Mouse (Mus musculus) neural tube, embryonic 13.5 days (tissue): ENCODE results near the gene Tbc1d20. TPM values are rescaled to one million over a fixed set of nuclear protein-coding genes. Genes with fewer than 3 reads are reported as not detected.

ENCODE experiments used
- ATAC-seq: fragments of 200-750 bp; cut with Nextera tagmentation; 2 replicates; pipeline ENCODE4 v1.8.0; 2017; ENCODE audit warnings: low read depth, mild to moderate bottlenecking, moderate TSS enrichment, moderate library complexity
- H3K27ac ChIP-seq: fragments of 300-500 bp; sonication (generic); replicated peaks from 2 replicates; pipeline ENCODE4 v1.5.1; 2015; ENCODE audit warnings: moderate library complexity, mild to moderate bottlenecking, inconsistent platforms
- H3K27me3 ChIP-seq: fragments of 300-500 bp; sonication (generic); 2 replicates; pipeline ENCODE4 v1.6.1; 2015; ENCODE audit warnings: mild to moderate bottlenecking, inconsistent platforms
- H3K36me3 ChIP-seq: fragments of 300-500 bp; sonication (generic); 2 replicates; pipeline ENCODE4 v1.6.1; 2015; ENCODE audit warnings: mild to moderate bottlenecking, inconsistent platforms
- H3K4me1 ChIP-seq: fragments of 300-500 bp; sonication (generic); replicated peaks from 2 replicates; pipeline ENCODE4 v1.6.1; 2015; ENCODE audit warnings: inconsistent platforms
- H3K4me2 ChIP-seq: fragments of 300-500 bp; sonication (generic); 2 replicates; pipeline ENCODE4 v1.6.1; 2015; ENCODE audit warnings: inconsistent platforms, mild to moderate bottlenecking, moderate library complexity
- H3K4me3 ChIP-seq: fragments of 300-500 bp; sonication (generic); 2 replicates; pipeline ENCODE4 v1.5.1; 2015; ENCODE audit warnings: mild to moderate bottlenecking, inconsistent platforms
- H3K9ac ChIP-seq: fragments of 300-500 bp; sonication (generic); 2 replicates; pipeline ENCODE4 v1.6.1; 2015; ENCODE audit warnings: moderate library complexity, mild to moderate bottlenecking, inconsistent platforms
- H3K9me3 ChIP-seq: fragments of 300-500 bp; sonication (generic); 2 replicates; pipeline ENCODE4 v1.6.1; 2016; ENCODE audit warnings: inconsistent platforms
- WGBS: fragments of 180-500 bp; shearing (Covaris S2); methylation state at CpG from one replicate; pipeline ENCODE4 v1.1.7; 2015; 5-methylcytosine and 5-hydroxymethylcytosine counted together
- polyA plus RNA-seq: library from polyadenylated mRNA; unstranded; fragments of >200 nt; fragmentation: Nextera tagmentation; extraction: Ambion mirVana; gene quantifications from 2 replicates; pipeline ENCODE4 v1.2.1, GENCODE M21; 2015

Tbc1d20 gene
- polyA plus RNA-seq, 1 experiment from 2014 or later: 31.7 TPM

DNA sequence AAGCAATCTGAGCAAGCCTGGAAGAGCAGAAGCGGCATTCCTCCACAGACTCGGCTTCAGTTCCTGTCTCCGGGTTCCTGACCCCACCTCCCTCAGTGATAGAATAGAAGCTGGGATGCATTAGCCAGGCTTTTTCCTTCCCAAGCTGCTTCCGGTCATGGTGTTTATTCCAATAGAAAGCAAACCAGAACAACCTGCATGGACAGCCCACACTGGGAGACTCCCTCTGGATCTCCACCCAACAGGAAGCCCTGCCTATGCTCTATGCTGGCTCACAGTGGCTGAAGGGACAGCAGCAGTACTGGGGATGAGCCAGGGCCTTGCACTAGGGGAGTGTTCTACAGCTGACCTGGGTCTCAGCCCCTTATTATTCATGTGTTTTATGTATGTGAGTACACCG, 34.4 kb downstream of the Tbc1d20 start:
- no peak overlapping the region for H3K4me3 ChIP-seq
- H3K27me3 ChIP-seq: no peaks in the 10 kb centered on the region
- no peak overlapping the region for H3K4me2 ChIP-seq
- 84% methylated on average over 5 of the region's 5 CpGs for WGBS
- peaks cover 63% of the 10 kb centered on the region for H3K36me3 ChIP-seq
- H3K27ac ChIP-seq: no peak overlapping the region
- no peaks in the 10 kb centered on the region for H3K9me3 ChIP-seq
- ATAC-seq: no peak
- no peak overlapping the region for H3K9ac ChIP-seq
- H3K4me1 ChIP-seq: peaks cover 27% of the 10 kb centered on the region

DNA sequence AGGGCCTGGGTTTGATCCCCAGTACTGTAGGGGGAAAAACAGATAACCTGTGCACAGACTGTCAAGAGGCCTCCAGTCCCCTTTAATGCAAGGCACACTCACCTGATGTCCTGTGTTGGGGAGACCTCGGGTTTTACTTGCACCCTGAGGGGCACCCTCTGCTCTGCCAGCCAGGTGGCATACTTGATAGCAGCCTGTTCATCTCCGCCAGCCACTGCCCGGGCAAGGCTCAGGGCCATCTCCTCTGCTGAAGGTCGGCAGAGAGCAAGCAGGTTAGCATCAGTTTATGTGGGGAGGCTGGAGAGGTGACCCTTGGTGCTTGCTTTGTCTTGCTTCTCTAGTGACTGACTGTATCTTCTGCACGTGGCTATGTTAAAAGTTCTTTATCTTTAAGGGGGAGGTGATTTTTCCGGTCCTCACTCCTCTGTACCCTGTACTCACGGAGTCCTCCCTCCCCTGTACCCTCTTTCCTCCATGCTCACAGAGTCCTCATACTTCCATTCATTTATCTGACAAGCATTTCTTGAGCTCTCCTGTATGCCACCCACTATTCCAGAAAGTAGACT, 37.3 kb downstream of the Tbc1d20 start:
- Histone ChIP-seq H3K27ac (no peak overlapping the region), H3K27me3 (no peaks in the 10 kb centered on the region), H3K4me1 (peaks cover 27% of the 10 kb centered on the region), H3K9me3 (no peaks in the 10 kb centered on the region), H3K4me2 (peak overlapping the region; percentile 91), H3K4me3 (peak overlapping the region; percentile 92), H3K36me3 (peaks cover 34% of the 10 kb centered on the region), H3K9ac (peak overlapping the region; percentile 92)
- WGBS: 73% methylated on average over 7 of the region's 7 CpGs
- no peak for ATAC-seq

DNA sequence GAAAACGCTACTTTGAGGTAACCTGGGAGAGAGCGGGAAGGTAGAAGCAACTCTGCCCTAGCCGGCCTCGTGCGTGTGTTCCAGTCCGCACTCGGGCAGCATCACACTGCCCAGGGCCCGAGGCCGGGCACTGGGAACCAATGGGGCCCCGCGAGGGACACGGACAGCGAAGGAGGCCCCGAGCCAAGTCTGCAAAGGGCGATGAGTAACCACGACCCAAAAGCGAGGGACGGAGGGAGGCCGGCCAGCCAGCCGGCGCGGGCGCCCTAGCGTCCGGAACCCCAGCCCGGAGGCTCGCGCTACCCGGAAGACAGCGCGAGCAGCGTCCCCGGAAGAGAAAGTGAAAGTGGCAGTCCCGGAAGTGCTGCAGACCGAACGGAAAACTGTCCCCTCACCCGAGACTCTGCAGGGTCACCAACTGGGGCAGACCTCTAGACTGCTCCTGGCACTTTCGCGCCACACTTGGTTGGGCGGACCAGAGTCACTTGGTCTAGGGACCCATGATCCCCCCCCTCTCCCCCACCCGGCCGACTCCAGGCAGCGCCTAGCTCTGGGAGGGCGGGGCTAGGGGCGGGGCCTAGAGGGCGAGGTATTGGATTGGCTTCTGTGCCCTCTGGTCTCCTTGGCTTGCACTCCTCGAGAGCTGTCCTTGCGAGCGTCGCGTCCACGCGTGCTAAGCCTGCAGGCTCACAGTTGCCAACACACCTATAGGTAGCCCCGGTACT, 38.6 kb downstream of the Tbc1d20 start, which contains the start of gene Rbck1:
Gene Rbck1, minus strand, starts transcription at position 553 of the 725 bp plus-strand sequence.
- peaks cover 20% of the 10 kb centered on the region for H3K36me3 ChIP-seq
- H3K4me3 ChIP-seq: peak within 1 kb of the TSS; percentile 92
- no peaks in the 10 kb centered on the region for H3K9me3 ChIP-seq
- ATAC-seq: peak; percentile 95
- H3K9ac ChIP-seq: peak within 1 kb of the TSS; percentile 92
- H3K27me3 ChIP-seq: no peaks in the 10 kb centered on the region
- H3K4me2 ChIP-seq: peak within 1 kb of the TSS; percentile 91
- H3K27ac ChIP-seq: peak within 1 kb of the TSS; percentile 89
- WGBS: under 1% methylated on average over 52 of the region's 54 CpGs
- peaks cover 27% of the 10 kb centered on the region for H3K4me1 ChIP-seq

DNA sequence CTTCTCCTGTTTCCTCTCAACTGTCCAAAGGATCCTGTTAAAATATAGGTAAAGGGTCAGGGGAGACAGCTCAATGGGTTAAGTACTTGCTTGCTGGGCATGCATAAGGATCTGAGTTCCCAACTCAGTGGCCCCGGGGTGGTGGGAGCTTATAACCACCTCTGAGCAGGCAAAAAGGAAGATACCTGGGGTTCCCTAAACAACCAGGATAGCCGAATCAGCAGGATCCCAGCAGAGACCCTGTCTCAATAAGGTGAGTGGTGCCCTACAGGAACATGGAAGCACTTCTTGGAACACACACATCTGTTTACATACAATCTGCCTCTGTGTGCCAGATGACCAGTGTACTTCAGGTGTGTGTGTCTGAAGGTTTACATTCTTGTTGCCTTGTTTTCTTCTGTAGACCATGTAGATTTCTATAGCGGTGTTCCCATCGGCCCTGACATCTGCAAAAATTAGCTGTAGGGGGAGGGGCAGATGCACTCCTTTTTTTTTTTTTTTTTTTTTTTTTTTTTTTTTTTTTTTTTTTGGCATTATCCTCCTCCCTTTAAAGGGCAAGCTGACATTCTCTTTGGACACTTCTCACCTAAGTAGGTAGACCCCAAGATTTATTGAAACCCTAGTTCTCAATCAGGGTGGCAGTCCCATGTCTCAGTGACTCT, 39.8 kb downstream of the Tbc1d20 start:
- peaks cover 9% of the 10 kb centered on the region for H3K36me3 ChIP-seq
- 79% methylated on average over 4 of the region's 4 CpGs for WGBS
- no peaks in the 10 kb centered on the region for H3K9me3 ChIP-seq
- ATAC-seq: no peak
- H3K27me3 ChIP-seq: no peaks in the 10 kb centered on the region
- peaks cover 27% of the 10 kb centered on the region for H3K4me1 ChIP-seq
- H3K4me2 ChIP-seq: no peak overlapping the region
- no peak overlapping the region for H3K27ac ChIP-seq
- no peak overlapping the region for H3K9ac ChIP-seq
- H3K4me3 ChIP-seq: no peak overlapping the region

DNA sequence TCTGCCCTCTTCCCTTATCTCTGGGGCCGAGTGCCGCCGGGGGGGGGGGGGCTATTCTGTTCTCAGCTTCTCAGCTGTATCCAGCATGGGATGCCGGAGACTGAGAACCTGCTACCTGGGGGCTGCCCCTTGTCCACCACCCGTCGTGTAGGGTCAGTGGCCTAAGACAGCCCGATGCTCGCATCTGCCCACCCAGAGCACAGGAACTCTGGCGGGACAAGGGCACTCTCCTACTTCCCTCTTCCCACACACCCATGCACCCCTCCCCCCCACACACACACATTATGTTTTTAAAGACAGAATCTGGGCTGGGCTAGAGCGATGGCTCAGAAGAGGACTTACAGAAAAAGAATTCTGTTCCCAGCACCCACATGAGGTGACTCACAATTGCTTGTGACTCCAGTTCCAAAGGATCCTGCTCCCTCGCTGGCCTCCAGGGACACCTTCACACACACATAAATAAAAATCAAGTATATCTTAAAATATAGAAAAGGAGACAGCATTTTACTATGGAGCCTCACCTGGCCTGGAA, 41.7 kb downstream of the Tbc1d20 start:
- H3K9me3 ChIP-seq: no peaks in the 10 kb centered on the region
- 51% methylated on average over 11 of the region's 11 CpGs for WGBS

DNA sequence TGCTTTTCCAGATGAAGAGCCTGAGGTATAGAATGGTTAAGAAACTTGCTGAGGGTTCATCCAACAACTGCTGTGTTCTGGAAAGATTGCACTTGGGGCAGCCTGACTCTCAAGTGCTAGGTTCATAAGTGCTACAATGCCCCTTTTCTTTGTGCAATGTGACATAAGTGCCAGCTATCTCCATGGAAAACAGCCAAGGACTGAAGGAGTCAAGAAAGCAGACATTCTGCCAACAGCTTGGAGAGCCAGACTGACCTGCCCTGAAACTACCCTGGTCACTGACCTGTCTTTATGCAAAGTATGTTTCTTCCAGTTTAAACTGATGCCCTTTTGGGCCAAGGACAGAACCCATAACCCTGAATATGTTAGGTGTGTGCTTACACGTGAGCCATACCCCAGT, 43.2 kb downstream of the Tbc1d20 start:
- Histone ChIP-seq H3K9ac (no peak overlapping the region), H3K9me3 (no peaks in the 10 kb centered on the region), H3K36me3 (no peaks in the 10 kb centered on the region), H3K27me3 (no peaks in the 10 kb centered on the region), H3K4me2 (no peak overlapping the region), H3K27ac (no peak overlapping the region), H3K4me3 (no peak overlapping the region), H3K4me1 (peaks cover 4% of the 10 kb centered on the region; the same call in 1 of the 2 replicates)
- WGBS: 80% methylated on average over 1 of the region's 1 CpGs
- ATAC-seq: no peak

More for the DNA sequence above, 41.7 kb downstream of the Tbc1d20 start:
- no peak for ATAC-seq
- no peak overlapping the region for H3K27ac ChIP-seq
- H3K36me3 ChIP-seq: no peaks in the 10 kb centered on the region
- H3K9ac ChIP-seq: no peak overlapping the region
- no peak overlapping the region for H3K4me3 ChIP-seq
- peaks cover 19% of the 10 kb centered on the region for H3K4me1 ChIP-seq
- no peak overlapping the region for H3K4me2 ChIP-seq
- no peaks in the 10 kb centered on the region for H3K27me3 ChIP-seq

DNA sequence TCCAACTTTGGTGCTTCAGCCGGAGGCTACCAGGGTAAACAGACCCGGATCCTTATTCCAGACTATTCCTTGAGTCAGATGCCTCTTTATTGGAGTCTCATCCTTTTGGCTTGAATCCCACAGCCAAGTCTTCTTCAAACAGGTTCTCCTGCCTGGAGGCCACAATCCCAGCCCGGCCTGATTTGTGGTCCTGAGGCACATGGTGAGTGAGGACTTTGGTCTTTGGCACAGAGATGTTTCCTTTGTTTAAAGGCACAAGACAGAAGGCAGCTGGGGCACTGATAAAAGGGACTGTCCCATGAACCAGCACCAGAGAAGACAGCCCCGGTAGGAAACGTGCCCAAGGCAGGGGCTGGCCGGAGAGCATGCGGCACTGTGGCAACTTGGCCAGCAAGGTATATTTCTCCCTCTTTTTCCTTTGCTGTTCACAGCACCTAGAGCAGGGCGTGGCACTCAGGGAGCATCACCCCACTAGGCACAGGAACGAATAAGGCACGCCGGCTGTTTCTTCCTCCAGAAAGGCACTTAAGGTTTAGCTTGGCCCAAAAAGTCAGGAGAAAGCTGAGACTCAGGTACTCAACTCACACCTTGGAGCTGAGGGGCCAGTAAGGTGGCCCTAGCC, 44.1 kb downstream of the Tbc1d20 start:
- ATAC-seq: no peak
- no peak overlapping the region for H3K9ac ChIP-seq
- H3K27me3 ChIP-seq: no peaks in the 10 kb centered on the region
- no peaks in the 10 kb centered on the region for H3K9me3 ChIP-seq
- peaks cover 3% of the 10 kb centered on the region; the same call in 1 of the 2 replicates for H3K4me1 ChIP-seq
- H3K36me3 ChIP-seq: no peaks in the 10 kb centered on the region
- no peak overlapping the region for H3K4me3 ChIP-seq
- no peak overlapping the region for H3K27ac ChIP-seq
- 92% methylated on average over 11 of the region's 11 CpGs for WGBS
- H3K4me2 ChIP-seq: no peak overlapping the region

DNA sequence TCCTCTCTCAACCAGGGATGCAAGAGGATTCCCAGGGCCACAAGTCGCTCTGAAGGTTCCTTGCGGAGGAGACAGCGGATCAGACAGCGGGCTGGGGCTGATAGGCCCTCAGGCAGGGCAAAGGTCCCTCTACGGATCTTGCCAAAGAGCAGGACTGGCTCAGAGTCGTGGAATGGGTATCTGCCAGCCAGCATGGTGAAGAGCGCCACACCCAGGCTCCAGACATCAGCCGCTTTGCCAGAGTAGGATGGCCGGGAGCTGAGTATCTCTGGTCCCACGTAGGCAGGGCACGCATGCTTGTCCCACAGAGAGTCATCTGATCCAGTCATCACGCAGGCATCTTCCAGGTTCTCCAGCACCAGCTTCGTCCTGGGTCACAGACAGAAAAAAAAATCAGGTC, 44.7 kb downstream of the Tbc1d20 start:
- H3K4me2 ChIP-seq: no peak overlapping the region
- no peaks in the 10 kb centered on the region for H3K27me3 ChIP-seq
- no peak overlapping the region for H3K4me3 ChIP-seq
- no peak overlapping the region for H3K27ac ChIP-seq
- 84% methylated on average over 13 of the region's 13 CpGs for WGBS
- no peak overlapping the region for H3K9ac ChIP-seq
- peaks cover 5% of the 10 kb centered on the region for H3K4me1 ChIP-seq
- H3K9me3 ChIP-seq: no peaks in the 10 kb centered on the region
- H3K36me3 ChIP-seq: no peaks in the 10 kb centered on the region
- ATAC-seq: no peak

DNA sequence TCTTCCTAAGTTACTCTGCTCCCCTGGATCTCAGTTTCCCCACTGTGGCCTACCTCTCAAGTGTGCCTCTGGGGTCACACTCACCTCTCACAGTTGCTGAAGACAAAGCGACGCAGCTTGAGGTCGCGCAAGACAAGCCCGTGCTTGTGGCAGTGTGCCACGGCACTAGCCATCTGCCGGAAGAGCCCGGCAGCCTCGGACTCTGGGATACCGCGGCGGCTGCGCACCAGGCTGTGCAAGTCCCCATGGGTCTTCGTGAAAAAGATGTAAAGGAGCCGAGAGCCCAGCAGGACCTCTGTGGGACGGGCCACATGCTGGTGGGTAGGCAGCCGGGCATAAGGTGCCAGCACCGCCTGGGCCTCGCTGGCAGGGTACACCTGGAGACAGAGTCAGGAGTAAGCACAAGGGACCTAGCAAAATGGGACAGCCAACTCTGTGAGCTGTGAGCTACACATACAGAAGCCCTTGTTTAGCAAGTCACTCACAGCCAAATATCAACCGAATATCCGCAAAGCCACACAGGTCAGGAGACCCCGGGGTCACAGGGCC, 46.1 kb downstream of the Tbc1d20 start:
- Histone ChIP-seq H3K27ac (no peak overlapping the region), H3K9me3 (no peaks in the 10 kb centered on the region), H3K9ac (no peak overlapping the region), H3K27me3 (peaks cover 5% of the 10 kb centered on the region; the same call in 1 of the 2 replicates), H3K4me3 (no peak overlapping the region), H3K4me1 (peaks cover 19% of the 10 kb centered on the region), H3K36me3 (no peaks in the 10 kb centered on the region), H3K4me2 (no peak overlapping the region)
- 86% methylated on average over 22 of the region's 22 CpGs for WGBS
- ATAC-seq: no peak

DNA sequence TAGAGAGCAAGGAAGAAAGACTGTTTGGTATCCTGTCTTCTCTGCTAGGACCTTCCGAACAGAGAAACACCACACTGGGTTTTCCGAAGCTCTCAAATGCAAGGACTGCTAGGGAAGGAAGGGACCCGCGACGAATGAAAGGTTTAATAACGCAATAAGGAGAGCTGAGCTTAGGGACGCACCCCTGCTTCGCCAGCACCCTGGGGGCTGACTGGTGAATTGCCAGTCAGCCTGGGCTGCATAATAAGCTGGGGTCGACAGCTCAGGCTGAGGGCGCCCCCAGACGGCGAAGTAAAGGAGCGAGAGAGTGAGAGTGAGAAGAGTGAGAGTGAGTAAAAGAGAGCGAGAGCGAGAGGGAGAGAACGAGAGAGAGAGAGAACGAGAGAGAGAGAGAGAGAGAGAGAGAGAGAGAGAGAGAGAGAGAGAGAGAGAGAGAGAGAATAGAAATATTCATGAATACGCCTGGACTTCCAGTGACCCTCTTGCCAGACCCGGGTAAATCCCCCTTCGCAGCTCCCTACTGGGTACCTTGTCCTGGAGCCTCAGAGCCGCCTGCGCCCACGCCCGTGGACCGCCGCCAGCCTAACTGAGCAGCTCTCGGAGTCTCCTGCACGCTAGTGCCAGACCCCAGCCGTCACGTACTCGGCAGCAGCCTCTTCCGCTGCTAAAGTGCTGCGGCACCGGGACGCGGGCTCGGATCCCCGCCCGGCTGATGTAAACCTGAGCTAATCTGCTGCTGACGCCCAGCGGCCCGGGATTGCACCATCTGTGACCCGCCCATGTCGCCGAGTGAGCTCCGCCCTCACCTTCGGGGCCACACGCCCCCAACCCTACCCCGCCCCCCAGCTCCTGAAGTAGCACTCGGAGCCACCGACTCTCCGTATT, 49.9 kb downstream of the Tbc1d20 start, which contains the start of gene Trib3:
Gene Trib3, minus strand, starts transcription at position 704 of the 885 bp plus-strand sequence.
- Histone ChIP-seq H3K9me3 (no peaks in the 10 kb centered on the region), H3K4me3 (peak within 1 kb of the TSS; percentile 51), H3K36me3 (no peaks in the 10 kb centered on the region), H3K9ac (peak within 1 kb of the TSS; percentile 71), H3K4me1 (peaks cover 20% of the 10 kb centered on the region), H3K27ac (peak within 1 kb of the TSS; percentile 56; the same call in 1 of the 2 replicates), H3K4me2 (peak within 1 kb of the TSS; percentile 84), H3K27me3 (peaks cover 15% of the 10 kb centered on the region)
- WGBS: under 1% methylated on average over 50 of the region's 52 CpGs
- peak; percentile 89 for ATAC-seq

DNA sequence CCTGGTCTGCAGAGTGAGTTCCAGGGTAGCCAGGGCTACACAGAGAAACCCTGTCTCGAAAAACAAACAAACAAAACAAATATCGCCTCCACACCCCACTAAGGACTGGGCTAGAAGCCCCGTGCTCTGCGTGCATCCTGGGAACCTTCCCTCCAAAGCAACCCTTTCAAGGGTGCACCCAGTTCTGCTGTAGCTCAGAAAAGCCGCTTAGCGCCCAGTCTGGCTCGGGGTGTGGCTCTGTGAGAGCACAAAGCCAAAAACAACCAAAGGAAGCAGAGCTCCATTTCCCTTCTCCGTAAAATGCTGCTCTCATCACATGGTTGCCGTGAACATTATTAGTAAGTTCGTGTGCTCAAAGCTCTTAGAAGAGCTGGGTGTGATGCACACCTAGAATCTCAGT, 50.7 kb downstream of the Tbc1d20 start:
- WGBS: 7% methylated on average over 10 of the region's 10 CpGs
- Histone ChIP-seq H3K9ac (peak overlapping the region; percentile 71), H3K36me3 (no peaks in the 10 kb centered on the region), H3K4me2 (peak overlapping the region; percentile 84), H3K4me1 (peaks cover 20% of the 10 kb centered on the region), H3K4me3 (peak overlapping the region; percentile 51), H3K9me3 (no peaks in the 10 kb centered on the region), H3K27me3 (peaks cover 15% of the 10 kb centered on the region), H3K27ac (no peak overlapping the region)
- ATAC-seq: peak; percentile 44
